Mouse (Mus musculus): Measurements from ENCODE around the gene Ltbp3. TPM values are rescaled to one million over a fixed set of nuclear protein-coding genes. Genes with fewer than 3 reads are reported as not detected.

The Ltbp3 gene
- polyA plus RNA-seq, 1 experiment: 18.4 TPM

GRCm38 (mm10) chr19:5745756-5746710 is 5.3 kb downstream of the Ltbp3 start:
- DNase-seq (ENCODE audit: low read depth, low spot score): no peak
- 22% methylated on average over 34 of the region's 36 CpGs for WGBS

- WGBS: 63% methylated on average over 12 of the region's 12 CpGs
- DNase-seq (ENCODE audit: low read depth, low spot score): no peak
Measured at GRCm38 (mm10) chr19:5746907-5747363, 6.2 kb downstream of the Ltbp3 start.

GRCm38 (mm10) chr19:5749476-5749875 is 8.8 kb downstream of the Ltbp3 start:
- no peak for DNase-seq (ENCODE audit: low read depth, low spot score)
- 67% methylated on average over 6 of the region's 6 CpGs for WGBS

- 38% methylated on average over 22 of the region's 22 CpGs for WGBS
- DNase-seq (ENCODE audit: low read depth, low spot score): no peak
Measured at GRCm38 (mm10) chr19:5750951-5751350, 10.2 kb downstream of the Ltbp3 start.

- DNase-seq (ENCODE audit: low read depth, low spot score): no peak
- WGBS: 16% methylated on average over 20 of the region's 20 CpGs
Measured at GRCm38 (mm10) chr19:5751742-5752141, 11.0 kb downstream of the Ltbp3 start.

- 38% methylated on average over 27 of the region's 29 CpGs for WGBS
- DNase-seq (ENCODE audit: low read depth, low spot score): no peak
Measured at GRCm38 (mm10) chr19:5756321-5756985, 15.7 kb downstream of the Ltbp3 start.

- 40% methylated on average over 36 of the region's 36 CpGs for WGBS
- DNase-seq (ENCODE audit: low read depth, low spot score): no peak
Measured at GRCm38 (mm10) chr19:5756991-5757636, 16.4 kb downstream of the Ltbp3 start.

- DNase-seq (ENCODE audit: low read depth, low spot score): no peak
- 88% methylated on average over 14 of the region's 14 CpGs for WGBS
Measured at GRCm38 (mm10) chr19:5758878-5759403, 18.2 kb downstream of the Ltbp3 start.

GRCm38 (mm10) chr19:5763163-5763562 is 22.5 kb downstream of the Ltbp3 start:
- DNase-seq (ENCODE audit: low read depth, low spot score): no peak
- 93% methylated on average over 6 of the region's 6 CpGs for whole genome bisulfite sequencing

GRCm38 (mm10) chr19:5767271-5767670 is 26.6 kb downstream of the Ltbp3 start:
- 74% methylated on average over 4 of the region's 4 CpGs for WGBS
- no peak for DNase-seq (ENCODE audit: low read depth, low spot score)

- no peak for DNase-seq (ENCODE audit: low read depth, low spot score)
- WGBS: 28% methylated on average over 9 of the region's 9 CpGs
Measured at GRCm38 (mm10) chr19:5770311-5770710, 29.6 kb downstream of the Ltbp3 start.

- DNase-seq (ENCODE audit: low read depth, low spot score): no peak
- WGBS: under 1% methylated on average over 64 of the region's 64 CpGs
Measured at GRCm38 (mm10) chr19:5770925-5771860, 30.5 kb downstream of the Ltbp3 start, which contains the start of gene Scyl1. TSS of gene Scyl1 (minus strand) at chr19:5771419.

GRCm38 (mm10) chr19:5777387-5778032 is 36.8 kb downstream of the Ltbp3 start:
- WGBS: 68% methylated on average over 9 of the region's 9 CpGs
- no peak for DNase-seq (ENCODE audit: low read depth, low spot score)

GRCm38 (mm10) chr19:5778312-5778711 is 37.6 kb downstream of the Ltbp3 start:
- WGBS: 81% methylated on average over 8 of the region's 8 CpGs
- DNase-seq (ENCODE audit: low read depth, low spot score): no peak

- DNase-seq (ENCODE audit: low read depth, low spot score): no peak
- 63% methylated on average over 7 of the region's 7 CpGs for WGBS
Measured at GRCm38 (mm10) chr19:5780203-5780602, 39.5 kb downstream of the Ltbp3 start.

- 91% methylated on average over 6 of the region's 6 CpGs for WGBS
Measured at GRCm38 (mm10) chr19:5781532-5781931, 40.8 kb downstream of the Ltbp3 start.

GRCm38 (mm10) chr19:5782121-5782520 is 41.4 kb downstream of the Ltbp3 start:
- no peak for DNase-seq (ENCODE audit: low read depth, low spot score)
- WGBS: 91% methylated on average over 1 of the region's 1 CpGs

More at GRCm38 (mm10) chr19:5781532-5781931, 40.8 kb downstream of the Ltbp3 start:
- no peak for DNase-seq (ENCODE audit: low read depth, low spot score)

- 67% methylated on average over 10 of the region's 10 CpGs for WGBS
- no peak for DNase-seq (ENCODE audit: low read depth, low spot score)
Measured at GRCm38 (mm10) chr19:5784958-5785577, 44.4 kb downstream of the Ltbp3 start.
